In genomic region chr11:73169231-73169630, GRCm38 (mm10) we compare ENCODE assay signal across 7 mouse cellular contexts. TPM values are rescaled to one million over a fixed set of nuclear protein-coding genes. Genes with fewer than 3 reads are reported as not detected.
DNase-seq lines count a peak whose midpoint lies in the region; ATAC-seq and TF ChIP-seq lines count a peak whose summit lies in the region.

No protein-coding gene starts in this region.

- H3K9me3 ChIP-seq in forebrain, postnatal 0 days (ENCODE audit: low read length): no peaks in the 10 kb centered on the region

- no peaks in the 10 kb centered on the region for H3K36me3 ChIP-seq in testis, adult 2 months (ENCODE audit: control insufficient read depth, insufficient read depth, low read length)
- H3K36me3 ChIP-seq in forebrain, postnatal 0 days (ENCODE audit: insufficient read depth): peaks cover 17% of the 10 kb centered on the region; the same call in 1 of the 2 replicates

- H3K9ac ChIP-seq in forebrain, postnatal 0 days: no peak overlapping the region

- H3K4me1 ChIP-seq in testis, adult 2 months (ENCODE audit: control insufficient read depth, insufficient read depth, low read length): no peaks in the 10 kb centered on the region
- H3K4me1 ChIP-seq in forebrain, postnatal 0 days (ENCODE audit: insufficient read depth): no peaks in the 10 kb centered on the region

- no peak overlapping the region for H3K27ac ChIP-seq in testis, adult 2 months (ENCODE audit: control insufficient read depth, insufficient read depth, low read depth, low read length)
- H3K27ac ChIP-seq in forebrain, postnatal 0 days (ENCODE audit: low read depth, low read length): no peak overlapping the region

- DNase-seq in testis, postnatal 14 days (ENCODE audit: low spot score): no peak
- DNase-seq in adipocyte (ENCODE audit: low spot score): peak; percentile 61
- peak; percentile 49 for DNase-seq in forebrain, postnatal 0 days
- DNase-seq in kidney, postnatal 25 days: peak; percentile 76 to 87
- peak; percentile 42 to 62 for DNase-seq in lung, adult 18-20 months
- peak; percentile 70 for DNase-seq in retina, postnatal 1 day

- no peak overlapping the region for H3K4me3 ChIP-seq in testis, adult 2 months (ENCODE audit: control insufficient read depth, low read depth, low read length)
- H3K4me3 ChIP-seq in forebrain, postnatal 0 days (ENCODE audit: low read depth, low read length): no peak overlapping the region

- no peak overlapping the region for H3K4me2 ChIP-seq in forebrain, postnatal 0 days (ENCODE audit: low read depth)

- TF ChIP-seq POLR2A in testis, adult 2 months (IDR thresholded peaks at IDR 0.05; ENCODE audit: control insufficient read depth, low read depth, low read length): no peak

- WGBS in forebrain, postnatal 0 days: 47% methylated on average over 4 of the region's 4 CpGs

- ATAC-seq in forebrain, postnatal 0 days: peak; percentile 80

- peak; percentile 45; the same call in 1 of the 2 replicates for TF ChIP-seq CTCF in testis, adult 2 months (IDR thresholded peaks at IDR 0.05; ENCODE audit: control insufficient read depth, insufficient read depth, insufficient replicate concordance, low read depth, low read length)
- TF ChIP-seq CTCF in forebrain, postnatal 0 days (IDR thresholded peaks at IDR 0.05; ENCODE audit: low read depth): peak; percentile 77

- no peaks in the 10 kb centered on the region for H3K27me3 ChIP-seq in testis, adult 2 months (ENCODE audit: control insufficient read depth, insufficient read depth, low read length)
- H3K27me3 ChIP-seq in forebrain, postnatal 0 days (ENCODE audit: insufficient read depth, low read length): no peaks in the 10 kb centered on the region

RNA-seq across cellular contexts. Expression of gene Emc6, which starts 7.6 kb away (rescaled TPM):
- 33.1 and 36.0 TPM in 2 replicates for polyA plus RNA-seq in testis, adult 2 months (2012; rRNA removed)
- 127 and 153 TPM in 2 replicates for total RNA-seq in forebrain, postnatal 0 days (2014; rRNA removed)
- polyA plus RNA-seq in forebrain, postnatal 0 days (2015; fragmentation: Nextera tagmentation; extraction: Ambion mirVana): 182 and 219 TPM in 2 replicates

RNA-seq across cellular contexts. Expression of gene Tax1bp3, which starts 7.7 kb away (rescaled TPM):
- 8.7 and 14.5 TPM in 2 replicates for polyA plus RNA-seq in testis, adult 2 months (2012; rRNA removed)
- total RNA-seq in forebrain, postnatal 0 days (2014; rRNA removed): 52.2 and 59.5 TPM in 2 replicates
- polyA plus RNA-seq in forebrain, postnatal 0 days (2015; fragmentation: Nextera tagmentation; extraction: Ambion mirVana): 122 and 137 TPM in 2 replicates

RNA-seq across cellular contexts. Expression of gene P2rx5, which starts 9.0 kb away (rescaled TPM):
- 0.54 and 1.00 TPM in 2 replicates for polyA plus RNA-seq in testis, adult 2 months (2012; rRNA removed)
- total RNA-seq in forebrain, postnatal 0 days (2014; rRNA removed): 0.46 and 0.57 TPM in 2 replicates
- 0.69 TPM in 2 replicates for polyA plus RNA-seq in forebrain, postnatal 0 days (2015; fragmentation: Nextera tagmentation; extraction: Ambion mirVana)

RNA-seq across cellular contexts. Expression of gene Ctns, which starts 29.6 kb away (rescaled TPM):
- 17.8 and 18.3 TPM in 2 replicates for polyA plus RNA-seq in testis, adult 2 months (2012; rRNA removed)
- total RNA-seq in forebrain, postnatal 0 days (2014; rRNA removed): 15.3 and 17.0 TPM in 2 replicates
- 9.6 and 12.7 TPM in 2 replicates for polyA plus RNA-seq in forebrain, postnatal 0 days (2015; fragmentation: Nextera tagmentation; extraction: Ambion mirVana)

RNA-seq across cellular contexts. Expression of gene Shpk, which starts 30.0 kb away (rescaled TPM):
- 1.8 and 2.0 TPM in 2 replicates for polyA plus RNA-seq in testis, adult 2 months (2012; rRNA removed)
- total RNA-seq in forebrain, postnatal 0 days (2014; rRNA removed): 0.85 and 1.8 TPM in 2 replicates
- 1.5 and 2.2 TPM in 2 replicates for polyA plus RNA-seq in forebrain, postnatal 0 days (2015; fragmentation: Nextera tagmentation; extraction: Ambion mirVana)
